Mouse (Mus musculus) urinary bladder, adult 2 months (tissue): ENCODE results near the gene Rbp7. TPM values are rescaled to one million over a fixed set of nuclear protein-coding genes. Genes with fewer than 3 reads are reported as not detected.

Source experiments
- DNase-seq: peaks from one replicate; pipeline ENCODE4 v3.0.0; 2022; ENCODE audit warnings: low spot score
- polyA plus RNA-seq: library from polyadenylated mRNA; depleted of rRNA; stranded (reverse); fragments of >200 nt; gene quantifications from 2 replicates; pipeline ENCODE4 v1.2.3, GENCODE M21; 2012; rRNA removed

Gene Rbp7
- polyA plus RNA-seq, 1 experiment, result 1.9 TPM

DNA sequence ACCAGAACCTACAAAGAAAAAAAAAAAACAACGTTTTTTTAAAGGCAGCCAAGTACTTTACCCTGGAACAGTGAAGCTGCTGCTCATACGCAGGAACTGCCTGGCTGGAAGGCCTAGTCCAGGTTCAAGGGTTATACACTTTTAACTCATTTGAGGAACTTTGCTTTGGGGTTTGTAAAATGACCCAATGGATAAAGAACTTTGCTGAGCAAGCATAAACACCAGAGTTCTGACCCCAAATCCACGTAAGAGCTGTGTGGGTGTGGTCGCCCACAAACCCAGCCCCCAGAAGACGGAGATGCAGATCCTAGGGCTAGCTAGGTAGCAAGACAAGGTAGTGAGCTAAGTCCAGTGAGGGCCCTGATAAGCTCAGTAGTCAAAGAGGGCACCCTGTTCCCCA is 47.3 kb downstream of the Rbp7 start:
- DNase-seq, result no peak

DNA sequence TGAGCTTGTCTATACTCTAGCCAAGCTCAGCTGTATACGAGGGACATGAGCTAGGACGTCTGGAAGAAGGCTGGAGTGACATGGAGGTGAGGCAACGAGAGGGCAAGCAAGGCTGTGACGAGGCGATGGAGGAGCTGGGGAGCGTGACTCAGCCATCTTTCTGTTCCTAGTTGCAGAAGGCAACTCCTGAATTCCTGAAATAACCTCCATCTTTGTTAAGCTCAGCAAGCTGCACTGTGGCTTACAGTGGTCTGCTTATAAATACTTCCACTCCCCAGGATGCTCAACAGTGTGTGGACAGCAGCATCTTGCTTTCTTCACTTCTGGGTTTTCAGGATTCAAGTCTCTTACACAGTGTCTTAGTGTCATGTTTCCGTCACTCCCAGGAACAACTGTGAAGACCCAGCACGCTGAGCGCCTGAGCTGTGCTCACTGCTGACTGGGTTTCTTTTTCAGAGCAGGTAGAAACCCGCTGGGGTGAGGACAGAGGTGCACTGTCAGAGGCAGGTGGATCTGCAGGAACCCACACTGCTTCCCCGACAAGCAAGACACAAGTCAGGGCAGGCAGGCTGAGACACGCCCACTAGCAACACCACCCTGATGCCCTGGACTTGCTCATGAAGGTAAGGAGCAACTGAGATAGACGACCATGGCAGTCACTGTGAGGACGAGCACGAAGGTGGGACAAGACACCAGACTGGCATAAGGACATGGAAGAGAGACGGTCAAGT is 48.9 kb downstream of the Rbp7 start:
- DNase-seq, result no peak

DNA sequence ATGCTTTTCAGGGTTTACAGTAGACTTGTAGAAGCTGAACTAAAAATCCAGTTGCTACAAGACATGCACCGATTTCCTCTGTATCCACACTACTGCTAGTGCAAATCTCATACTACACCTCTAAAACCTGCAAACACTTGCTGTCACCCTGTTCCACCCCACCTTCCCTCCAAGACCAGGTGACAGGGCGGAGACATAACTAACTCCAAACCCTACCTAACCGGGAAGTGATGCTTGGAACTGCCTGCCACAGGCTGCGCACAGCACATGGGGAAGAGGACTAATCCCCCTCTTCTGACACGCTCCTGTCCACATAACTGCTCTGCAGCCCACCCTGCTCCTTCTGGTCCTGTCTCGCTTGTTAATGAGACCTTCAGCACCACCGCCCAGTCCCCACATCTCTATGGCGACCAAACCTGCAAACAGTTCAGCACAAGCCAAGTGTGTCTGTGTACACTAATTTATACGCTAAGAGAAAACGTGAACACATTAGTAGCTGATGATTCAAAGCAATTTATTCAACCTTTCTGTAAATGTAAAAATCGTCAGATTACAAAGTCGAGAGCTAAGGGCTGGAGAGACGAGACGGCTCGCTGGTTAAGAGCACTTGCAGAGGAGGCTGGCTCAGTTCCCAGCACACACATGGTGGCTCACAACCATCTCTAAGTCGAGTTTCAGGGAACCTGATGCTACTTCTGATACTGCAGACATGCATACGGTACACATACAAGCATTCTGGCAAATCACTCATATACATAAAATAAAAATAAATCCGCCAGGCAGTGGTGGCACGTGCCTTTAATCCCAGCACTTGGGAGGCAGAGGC is 49.9 kb downstream of the Rbp7 start:
- no peak for DNase-seq

DNA sequence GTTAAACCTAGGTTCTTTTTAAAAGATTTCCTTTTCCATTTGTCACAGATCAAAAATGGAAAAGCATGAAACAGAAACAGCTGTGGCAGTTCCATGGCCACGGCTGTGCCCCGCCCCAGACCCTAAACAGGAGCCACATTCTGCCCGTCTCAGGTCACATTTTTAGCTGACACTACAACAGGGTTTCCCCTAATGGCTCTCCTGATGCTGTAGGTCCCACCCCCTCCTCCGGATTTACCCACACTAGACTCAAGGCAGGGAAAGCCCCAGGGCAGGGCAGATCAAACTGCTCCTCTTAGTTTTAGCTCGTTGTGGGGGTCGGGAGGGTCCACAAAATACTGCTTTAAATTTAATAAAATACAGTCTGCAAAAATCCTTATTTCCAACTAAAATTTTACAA is 51.7 kb downstream of the Rbp7 start:
- no peak for DNase-seq

DNA sequence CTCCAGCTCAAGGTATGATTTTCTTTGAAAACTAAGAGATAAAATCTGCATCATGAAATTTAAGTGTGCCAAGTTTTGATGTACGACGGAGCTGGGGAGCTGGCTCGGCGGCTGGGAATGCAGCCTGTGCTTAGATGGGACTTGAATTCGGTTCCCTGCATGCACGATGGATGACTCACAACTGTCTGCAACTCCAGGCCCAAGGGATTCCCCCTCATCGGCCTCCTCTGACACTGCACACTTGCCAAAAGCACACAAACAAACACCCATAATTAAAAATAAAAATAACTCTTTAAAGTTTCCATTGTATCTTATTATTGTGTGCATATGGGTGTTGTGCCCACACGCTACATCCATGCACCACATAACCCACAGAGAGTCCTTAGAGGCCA is 53.2 kb downstream of the Rbp7 start:
- DNase-seq, result no peak

DNA sequence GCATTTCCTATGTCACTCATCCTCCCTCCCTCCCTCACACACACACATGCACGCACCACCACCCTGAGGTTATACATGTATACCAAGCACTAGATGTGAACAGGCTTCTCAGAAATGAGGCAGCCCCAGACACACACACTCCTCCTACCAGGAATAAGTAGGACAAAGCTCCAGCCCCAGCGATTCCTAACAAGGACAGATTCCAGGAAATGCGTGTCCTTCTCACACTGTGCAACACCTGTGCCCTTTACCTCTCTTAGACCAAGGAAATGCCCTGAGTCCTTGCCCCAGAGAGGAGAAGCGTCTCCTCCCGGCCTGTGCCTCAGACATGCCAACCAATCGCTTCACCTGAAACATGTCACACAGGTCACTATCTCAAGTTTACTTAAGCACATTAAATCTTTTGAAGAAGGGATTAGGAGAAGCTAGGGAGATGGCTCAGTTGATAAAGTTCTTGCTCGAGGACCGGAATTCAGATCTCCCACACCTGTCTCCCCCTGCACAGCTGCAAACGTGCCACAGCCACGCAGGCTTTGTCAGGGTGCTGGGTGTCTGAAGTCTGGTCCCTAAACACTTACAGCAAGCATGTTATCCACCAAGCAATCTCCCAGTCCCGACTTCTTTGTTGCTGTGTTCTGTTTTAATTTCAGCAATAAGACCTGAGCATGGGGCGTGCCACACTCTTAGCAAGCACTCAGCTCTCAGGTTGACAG is 53.7 kb downstream of the Rbp7 start:
- no peak for DNase-seq

Other genes with a start within 250 kb of the Rbp7 start
- 39.7 and 42.1 TPM in 2 replicates for gene Kif1b, start 147.3 kb downstream of the Rbp7 start, polyA plus RNA-seq
- gene Ube4b, start 28.2 kb downstream of the Rbp7 start, polyA plus RNA-seq, result 38.3 and 54.1 TPM in 2 replicates
- not detected in 2 replicates for gene Tmem274, start 22.4 kb upstream of the Rbp7 start, polyA plus RNA-seq
- 11.6 and 11.8 TPM in 2 replicates for gene Nmnat1, start 30.2 kb upstream of the Rbp7 start, polyA plus RNA-seq
- gene Lzic, start 30.3 kb upstream of the Rbp7 start, polyA plus RNA-seq, result 16.8 and 19.0 TPM in 2 replicates
- 11.7 and 12.0 TPM in 2 replicates for gene Ctnnbip1, start 63.3 kb upstream of the Rbp7 start, polyA plus RNA-seq
- gene Clstn1, start 131.5 kb upstream of the Rbp7 start, polyA plus RNA-seq, result 28.0 and 61.1 TPM in 2 replicates
- 5.2 and 8.1 TPM in 2 replicates for gene Pik3cd, start 247.6 kb upstream of the Rbp7 start, polyA plus RNA-seq